In the genomic region with DNA sequence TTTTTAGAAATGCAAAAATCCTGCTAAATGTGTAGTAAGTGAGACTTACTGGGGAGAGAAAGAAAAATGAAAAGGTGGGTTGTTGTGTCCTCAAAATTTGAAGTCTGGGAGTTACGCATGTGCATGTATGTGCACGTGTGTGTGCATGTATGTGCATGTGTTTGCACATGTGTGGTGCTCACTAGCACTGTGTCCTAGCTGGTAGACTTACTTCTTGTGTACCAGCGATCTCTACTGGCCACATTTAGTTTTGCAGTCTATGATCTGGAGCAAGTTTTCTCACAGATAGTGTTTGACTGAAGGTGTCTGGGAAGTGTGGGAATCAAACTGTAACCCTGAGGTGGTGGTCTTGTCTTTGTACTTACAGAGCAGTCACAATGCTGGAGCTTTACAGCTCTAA, we compare ENCODE assay signal across 1 mouse cellular context.
TF ChIP-seq lines count a peak whose summit lies in the region.

No protein-coding gene starts in this region.

TF ChIP-seq in CH12.LX, 34 proteins besides CTCF, POLR2A, EP300 and RAD21:
- peak; percentile 68; the same call in 1 of the 2 replicates for TF ChIP-seq MAX (IDR thresholded peaks at IDR 0.05; ENCODE audit: low read length)
- TF ChIP-seq BHLHE40 (IDR thresholded peaks at IDR 0.05; ENCODE audit: low read depth, low read length): peak; percentile 89
- TF ChIP-seq IRF4 (IDR thresholded peaks at IDR 0.05; ENCODE audit: low read depth, low read length): no peak
- TF ChIP-seq SMC3 (IDR thresholded peaks at IDR 0.05; ENCODE audit: low read depth, low read length): peak; percentile 77
- peak; percentile 69; the same call in 1 of the 2 replicates for TF ChIP-seq MYC (IDR thresholded peaks at IDR 0.05; ENCODE audit: low read depth, low read length)
- peak; percentile 28; the same call in 1 of the 2 replicates for TF ChIP-seq NRF1 (IDR thresholded peaks at IDR 0.05; ENCODE audit: low read depth, low read length)
- TF ChIP-seq NELFE (IDR thresholded peaks at IDR 0.05; ENCODE audit: low read depth, low read length): no peak
- peak; percentile 30 for TF ChIP-seq ZC3H11A (IDR thresholded peaks at IDR 0.05; ENCODE audit: low read depth, low read length)
TF ChIP-seq in CH12.LX: peak in this region for 6.
